Mouse (Mus musculus) stomach, postnatal 0 days (tissue): ENCODE measurements around the gene Ruvbl2. TPM values are rescaled to one million over a fixed set of nuclear protein-coding genes. Genes with fewer than 3 reads are reported as not detected.
"Not testable (repeated sequence)": the region's sequence is repeated elsewhere in the genome, so short reads cannot be mapped to it uniquely, and the experiment has no call there.

Experiments
- ATAC-seq: fragments of 200-750 bp; cut with Nextera tagmentation; 2 replicates; pipeline ENCODE4 v1.8.0; 2017; ENCODE audit not compliant: low FRiP score, low TSS enrichment
- DNase-seq: peaks from one replicate; pipeline ENCODE4 v3.0.0-alpha.2; 2016; ENCODE audit warnings: low spot score
- H3K27ac ChIP-seq: fragments of 300-500 bp; sonication (generic); replicated peaks from 2 replicates; pipeline ENCODE4 v1.5.1; 2014; ENCODE audit warnings: mild to moderate bottlenecking, control low read depth
- H3K27me3 ChIP-seq: fragments of 300-500 bp; sonication (generic); 2 replicates; pipeline ENCODE4 v1.6.1; 2014; ENCODE audit warnings: low read length; ENCODE audit not compliant: control insufficient read depth, insufficient read depth
- H3K36me3 ChIP-seq: fragments of 300-500 bp; sonication (generic); 2 replicates; pipeline ENCODE4 v1.6.1; 2014; ENCODE audit warnings: low read length, mixed read lengths; ENCODE audit not compliant: control insufficient read depth, insufficient read depth
- H3K4me1 ChIP-seq: fragments of 300-500 bp; sonication (generic); replicated peaks from 2 replicates; pipeline ENCODE4 v1.6.1; 2014; ENCODE audit warnings: antibody characterized with exemption; ENCODE audit not compliant: control insufficient read depth, insufficient read depth
- H3K4me2 ChIP-seq: fragments of 300-500 bp; sonication (generic); replicated peaks from 2 replicates; pipeline ENCODE4 v1.6.1; 2014; ENCODE audit warnings: low read depth, mild to moderate bottlenecking, control low read depth, moderate library complexity
- H3K4me3 ChIP-seq: fragments of 300-500 bp; sonication (generic); 2 replicates; pipeline ENCODE4 v1.5.1; 2014; ENCODE audit warnings: low read depth, low read length, control low read depth
- H3K9ac ChIP-seq: fragments of 300-500 bp; sonication (generic); 2 replicates; pipeline ENCODE4 v1.6.1; 2014; ENCODE audit warnings: mild to moderate bottlenecking, low read length, control low read depth, mixed read lengths
- H3K9me3 ChIP-seq: fragments of 300-500 bp; sonication (generic); 2 replicates; pipeline ENCODE4 v1.6.1; 2016; ENCODE audit warnings: low read length; ENCODE audit not compliant: control insufficient read depth
- CTCF ChIP-seq: IDR thresholded peaks from 2 replicates; pipeline ENCODE4 v1.5.1; 2016; ENCODE audit warnings: antibody characterized with exemption, low read depth, mild to moderate bottlenecking, moderate library complexity
- EP300 ChIP-seq: optimal IDR thresholded peaks from 2 replicates; pipeline ENCODE3; 2016; ENCODE audit warnings: antibody characterized with exemption
- whole genome bisulfite sequencing: fragments of 180-500 bp; shearing (Covaris S2); extraction: QIAGEN DNeasy Blood & Tissue Kit; methylation state at CpG from one replicate; pipeline ENCODE4 v1.1.7; 2014; 5-methylcytosine and 5-hydroxymethylcytosine counted together
- polyA plus RNA-seq: library from polyadenylated mRNA; unstranded; fragments of >200 nt; fragmentation: Nextera tagmentation; extraction: Ambion mirVana; gene quantifications from 2 replicates; pipeline ENCODE4 v1.2.1, GENCODE M21; 2015

The Ruvbl2 gene
- polyA plus RNA-seq, 1 experiment from 2014 or later, result 46.7 TPM

DNA sequence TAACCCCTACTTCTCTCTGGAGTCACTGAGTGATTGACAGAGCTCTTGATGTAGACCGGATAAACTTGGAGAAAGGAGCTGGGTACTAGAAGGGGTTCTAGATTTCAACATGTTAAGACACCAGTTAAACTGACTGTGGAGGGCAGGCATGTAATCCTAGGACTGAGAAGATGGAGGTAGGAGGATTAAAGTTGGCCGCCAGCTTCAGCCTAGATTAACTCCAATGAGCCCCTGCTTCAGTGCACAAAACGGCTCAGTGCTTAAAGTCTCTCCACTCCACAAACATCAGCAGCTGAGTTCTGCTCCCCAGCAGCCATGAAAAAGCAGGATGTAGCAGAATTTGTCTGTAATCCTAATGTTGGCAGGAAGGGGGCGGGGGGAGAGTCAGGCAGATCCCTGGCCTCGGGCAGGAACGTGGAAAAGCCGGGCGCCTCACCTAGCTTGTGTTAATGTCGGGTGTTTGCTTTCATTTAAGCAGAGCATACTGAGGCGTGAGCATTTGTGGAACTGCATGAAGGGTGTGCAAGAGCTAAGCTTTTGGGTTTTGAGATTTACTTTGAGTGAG, 36.3 kb downstream of the Ruvbl2 start:
- Histone ChIP-seq H3K27me3 (peaks cover 12% of the 10 kb centered on the region), H3K27ac (no peak overlapping the region), H3K4me1 (no peaks in the 10 kb centered on the region; the same call in 1 of the 2 replicates), H3K36me3 (no peaks in the 10 kb centered on the region), H3K9me3 (no peaks in the 10 kb centered on the region), H3K4me2 (no peak overlapping the region), H3K9ac (no peak overlapping the region), H3K4me3 (no peak overlapping the region)
- 59% methylated on average over 10 of the region's 10 CpGs for WGBS
- TF ChIP-seq CTCF (no peak), EP300 (no peak)
- ATAC-seq (no peak), DNase-seq (no peak)

DNA sequence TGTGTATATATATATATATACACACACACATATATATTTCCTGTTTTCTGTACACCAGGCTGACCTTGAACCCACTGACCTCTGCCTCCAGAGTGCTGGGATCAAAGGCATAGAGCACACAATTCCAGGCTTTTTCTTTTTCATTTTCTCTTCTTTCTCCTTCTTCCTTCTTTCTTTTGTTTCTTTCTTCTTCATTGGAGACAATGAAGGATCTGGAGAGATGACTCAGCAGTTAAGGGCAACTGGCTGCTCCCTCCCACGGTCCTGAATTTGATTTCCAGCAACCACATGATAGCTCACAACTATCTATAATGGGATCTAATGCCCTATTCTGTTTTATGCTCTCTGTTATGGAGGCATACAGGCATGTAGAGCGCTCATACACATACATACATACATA, 41.1 kb downstream of the Ruvbl2 start:
- Histone ChIP-seq H3K9ac (no peak overlapping the region), H3K4me1 (peaks cover 4% of the 10 kb centered on the region; the same call in 1 of the 2 replicates), H3K4me3 (no peak overlapping the region), H3K27ac (no peak overlapping the region), H3K36me3 (peaks cover 8% of the 10 kb centered on the region; the same call in 1 of the 2 replicates), H3K9me3 (no peaks in the 10 kb centered on the region), H3K4me2 (no peak overlapping the region), H3K27me3 (no peaks in the 10 kb centered on the region)
- WGBS, result 75% methylated on average over 2 of the region's 2 CpGs
- no peak for ATAC-seq
- DNase-seq, result no peak
- TF ChIP-seq CTCF, result no peak
- TF ChIP-seq EP300, result no peak

DNA sequence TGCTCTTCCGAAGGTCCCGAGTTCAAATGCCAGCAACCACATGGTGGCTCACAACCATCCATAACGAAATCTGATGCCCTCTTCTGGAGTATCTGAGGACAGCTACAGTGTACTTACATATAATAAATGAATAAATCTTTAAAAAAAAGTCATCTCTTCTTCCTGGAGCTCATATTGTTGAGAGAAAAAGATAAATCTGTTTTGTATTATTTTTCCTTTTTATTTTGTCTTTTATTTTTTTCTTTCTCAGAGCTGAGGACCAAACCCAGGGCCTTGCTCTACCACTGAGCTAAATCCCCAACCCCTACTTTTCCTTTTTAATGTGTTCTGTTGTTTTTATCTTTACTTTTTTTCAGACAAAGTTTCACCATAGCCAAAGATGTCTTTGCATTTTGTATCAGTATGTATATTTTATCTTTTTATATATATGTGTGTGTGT, 41.5 kb downstream of the Ruvbl2 start:
- peak; percentile 48 for ATAC-seq
- peak overlapping the region; percentile 75 for H3K4me3 ChIP-seq
- H3K4me1 ChIP-seq, H3K27me3 ChIP-seq, H3K9me3 ChIP-seq, DNase-seq, H3K9ac ChIP-seq: not testable (repeated sequence)
- peak overlapping the region; percentile 81 for H3K27ac ChIP-seq
- peak; percentile 59 for TF ChIP-seq CTCF
- 3% methylated on average over 3 of the region's 3 CpGs for WGBS
- peak overlapping the region; percentile 58 for H3K4me2 ChIP-seq
- peaks cover 12% of the 10 kb centered on the region; the same call in 1 of the 2 replicates for H3K36me3 ChIP-seq

DNA sequence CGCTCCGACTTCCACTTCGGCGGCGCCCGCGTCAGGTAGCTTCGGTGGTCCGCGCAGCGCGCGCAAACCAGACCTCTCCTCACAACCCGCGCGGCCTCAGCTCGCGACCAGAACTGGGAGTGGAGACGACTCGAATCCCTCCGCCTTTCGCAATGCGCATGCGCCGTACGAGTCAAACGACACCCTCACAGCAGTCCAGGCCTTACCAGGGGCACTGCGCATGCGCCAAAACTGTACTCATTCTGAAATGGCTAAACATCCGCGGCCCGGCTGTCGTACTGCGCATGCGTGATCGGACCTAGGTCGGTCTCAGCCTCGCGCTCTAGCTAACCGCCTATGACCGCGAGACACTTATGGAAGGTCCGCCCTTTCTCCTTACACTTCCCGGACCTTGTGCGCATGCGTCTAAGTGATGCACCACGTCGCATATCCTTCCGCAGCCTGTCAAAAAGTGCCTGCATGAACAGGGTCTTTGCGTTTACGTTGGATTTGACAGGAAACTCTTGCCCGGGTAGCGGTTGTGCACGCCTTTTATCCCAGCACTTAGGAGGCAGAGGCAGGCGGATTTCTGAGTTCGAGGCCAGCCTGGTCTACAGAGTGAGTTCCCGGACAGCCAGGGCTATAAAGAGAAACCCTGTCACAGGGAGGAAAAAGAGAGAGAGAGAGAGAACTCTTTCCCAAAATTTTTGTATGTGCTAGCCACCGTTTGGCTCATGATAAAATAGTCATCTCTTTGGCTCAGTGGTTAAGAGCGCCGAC, 42.1 kb downstream of the Ruvbl2 start, which contains the start of gene Snrnp70:
TSS of gene Snrnp70 (minus strand) at position 165 of the 759 bp plus-strand sequence.
- under 1% methylated on average over 60 of the region's 60 CpGs for WGBS
- H3K27me3 ChIP-seq, result no peaks in the 10 kb centered on the region
- ATAC-seq (peak; percentile 98), DNase-seq (peak; percentile 100)
- TF ChIP-seq EP300, result no peak
- H3K36me3 ChIP-seq, result peaks cover 12% of the 10 kb centered on the region; the same call in 1 of the 2 replicates
- H3K4me2 ChIP-seq, result peak within 1 kb of the TSS; percentile 69
- peak within 1 kb of the TSS; percentile 97 for H3K27ac ChIP-seq
- peak within 1 kb of the TSS; percentile 75 for H3K4me3 ChIP-seq
- H3K4me1 ChIP-seq, result peaks cover 4% of the 10 kb centered on the region; the same call in 1 of the 2 replicates
- H3K9ac ChIP-seq, result peak within 1 kb of the TSS; percentile 80
- no peaks in the 10 kb centered on the region for H3K9me3 ChIP-seq

DNA sequence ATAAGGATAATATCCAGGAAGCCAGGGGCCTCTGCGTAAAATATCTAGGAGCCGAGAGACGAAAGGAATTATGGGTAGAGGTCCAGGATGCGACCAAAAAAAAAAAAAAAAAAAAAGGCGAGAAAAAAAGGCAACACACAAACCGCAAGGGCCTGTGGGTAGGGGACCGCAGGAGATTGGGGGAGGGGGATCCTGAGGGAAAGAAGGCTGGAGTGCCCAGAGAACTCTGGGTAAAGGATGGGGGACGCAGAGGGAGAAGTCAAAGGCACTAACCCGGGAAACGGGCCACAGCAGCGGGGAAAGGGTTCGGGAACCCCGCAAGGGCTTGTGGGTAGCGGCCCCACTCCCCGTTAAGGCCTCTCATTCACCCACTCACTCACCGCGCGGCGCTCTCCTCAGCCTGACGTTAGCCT, 42.8 kb downstream of the Ruvbl2 start:
- Histone ChIP-seq H3K27ac (peak overlapping the region; percentile 97), H3K9me3 (no peaks in the 10 kb centered on the region), H3K36me3 (peaks cover 14% of the 10 kb centered on the region; the same call in 1 of the 2 replicates), H3K27me3 (no peaks in the 10 kb centered on the region), H3K4me3 (peak overlapping the region; percentile 75), H3K4me1 (peaks cover 4% of the 10 kb centered on the region; the same call in 1 of the 2 replicates), H3K9ac (peak overlapping the region; percentile 80), H3K4me2 (peak overlapping the region; percentile 69)
- DNase-seq (no peak), ATAC-seq (peak; percentile 76)
- no peak for TF ChIP-seq CTCF
- TF ChIP-seq EP300, result no peak
- WGBS, result 0% methylated on average over 19 of the region's 20 CpGs

DNA sequence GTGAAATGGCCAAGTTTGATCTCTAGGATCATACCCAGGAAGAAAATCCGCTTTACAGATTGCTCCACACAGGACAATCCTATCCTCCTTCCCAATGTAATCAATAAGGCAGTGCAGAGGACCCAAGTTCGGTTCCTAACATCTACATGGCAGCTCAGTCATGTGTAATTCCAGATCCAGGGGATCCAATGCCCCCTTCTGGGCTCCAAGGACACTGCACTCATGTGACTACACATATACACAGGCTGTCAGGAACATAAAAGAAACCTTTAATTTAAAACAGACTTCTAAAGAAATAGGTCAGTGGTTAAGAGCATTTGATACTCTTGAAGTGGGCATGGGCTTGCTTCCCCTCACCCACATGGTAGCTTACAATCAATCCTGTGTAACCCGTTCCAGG, 51.8 kb downstream of the Ruvbl2 start:
- TF ChIP-seq EP300, result no peak
- TF ChIP-seq CTCF, result peak; percentile 55
- no peaks in the 10 kb centered on the region for H3K4me1 ChIP-seq
- ATAC-seq (no peak), DNase-seq (no peak)
- no peaks in the 10 kb centered on the region for H3K9me3 ChIP-seq
- no peak overlapping the region for H3K27ac ChIP-seq
- H3K27me3 ChIP-seq, result no peaks in the 10 kb centered on the region
- no peak overlapping the region for H3K4me3 ChIP-seq
- H3K36me3 ChIP-seq, result peaks cover 60% of the 10 kb centered on the region
- 93% methylated on average over 3 of the region's 3 CpGs for WGBS
- no peak overlapping the region for H3K9ac ChIP-seq
- no peak overlapping the region for H3K4me2 ChIP-seq
